Mouse (Mus musculus) urinary bladder, postnatal 4 days (tissue): ENCODE measurements at regions not wholly inside any gene's neighbourhood (a gene's known extent, or its start where the extent isn't known, plus 50 kb on each side); places are given as distances from the start of the nearest gene placed in this dataset.

Experiments used
- DNase-seq, 2 experiments: peaks; one replicate each; pipeline ENCODE4 v3.0.0; 2021 to 2022; ENCODE audit warnings: low spot score in 2 of 2

DNA sequence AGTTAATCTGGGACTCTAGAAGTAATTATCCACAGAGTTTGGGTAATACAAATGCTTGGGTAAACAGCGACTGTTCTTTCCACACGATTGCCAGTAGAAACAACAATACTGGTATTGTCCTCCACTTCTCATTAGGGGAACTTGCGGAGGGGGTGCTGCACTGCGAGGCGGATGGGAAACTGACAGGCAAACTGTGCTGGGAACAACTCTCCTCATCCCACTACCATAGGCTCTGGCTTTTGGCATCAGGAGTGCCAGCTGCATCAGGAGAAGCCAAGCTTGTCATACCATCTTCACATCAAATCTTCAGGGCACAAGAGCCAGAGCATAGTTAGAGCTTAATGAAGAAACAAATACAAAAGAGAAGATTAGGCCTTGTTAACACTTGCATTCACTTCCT, 349.2 kb upstream of the Tmem161b start:
- DNase-seq = no peak

DNA sequence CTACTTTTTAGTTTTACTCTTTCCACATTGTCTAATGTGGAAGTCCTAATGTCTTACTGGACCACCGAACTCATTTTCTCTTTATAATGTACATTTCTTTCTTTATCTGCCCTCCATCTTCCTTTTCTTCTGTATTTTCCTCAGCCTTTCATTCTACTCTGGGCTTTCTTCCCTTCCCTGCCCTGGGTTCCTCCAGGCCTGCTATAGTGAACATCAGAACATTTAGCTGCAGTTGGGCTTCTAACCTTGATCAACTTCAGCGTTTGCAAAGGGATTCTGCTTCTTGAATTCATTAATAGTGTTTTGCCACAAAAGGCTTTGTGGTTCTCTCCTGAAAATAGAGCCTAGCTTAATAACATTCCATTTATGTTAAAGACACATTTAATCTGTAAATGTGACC, 342.5 kb upstream of the Tmem161b start:
- no peak for DNase-seq

DNA sequence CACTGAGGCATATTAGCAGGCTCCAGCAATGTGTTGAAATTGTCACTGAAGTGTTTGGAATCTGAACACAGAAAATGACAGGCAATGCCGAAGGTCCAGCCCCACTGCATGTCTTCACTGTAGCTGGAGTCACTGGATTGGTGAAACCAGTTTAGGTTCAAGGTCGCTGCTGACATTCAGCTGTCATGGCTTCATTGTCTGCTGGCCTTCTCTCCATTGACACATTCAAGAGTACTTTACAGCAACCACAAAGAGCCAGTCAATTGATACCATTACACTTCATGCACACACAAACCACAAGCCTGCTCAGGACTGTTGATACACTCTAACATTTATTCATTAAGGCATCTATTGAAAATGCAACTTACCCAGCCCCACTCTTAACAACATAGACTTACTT, 341.8 kb upstream of the Tmem161b start:
- no peak for DNase-seq

DNA sequence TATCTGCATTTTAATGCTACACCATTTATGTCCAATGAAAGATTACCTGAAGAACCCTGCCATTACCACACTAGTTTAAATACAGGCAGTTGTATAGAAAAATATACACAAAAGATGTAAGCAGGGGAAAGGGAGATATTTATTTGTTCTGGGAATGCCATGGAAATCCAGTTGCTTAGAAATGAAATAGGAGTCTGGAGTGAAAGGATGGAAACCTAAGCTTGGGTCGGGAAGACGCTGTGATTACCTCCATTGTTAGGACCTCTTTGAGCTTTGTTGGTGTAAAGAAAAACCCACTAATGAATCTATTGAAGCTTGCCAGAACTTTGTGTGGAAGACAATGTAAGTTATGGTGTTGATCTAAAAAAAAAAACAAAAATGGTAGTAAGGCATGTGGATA, 341.3 kb upstream of the Tmem161b start:
- no peak for DNase-seq

DNA sequence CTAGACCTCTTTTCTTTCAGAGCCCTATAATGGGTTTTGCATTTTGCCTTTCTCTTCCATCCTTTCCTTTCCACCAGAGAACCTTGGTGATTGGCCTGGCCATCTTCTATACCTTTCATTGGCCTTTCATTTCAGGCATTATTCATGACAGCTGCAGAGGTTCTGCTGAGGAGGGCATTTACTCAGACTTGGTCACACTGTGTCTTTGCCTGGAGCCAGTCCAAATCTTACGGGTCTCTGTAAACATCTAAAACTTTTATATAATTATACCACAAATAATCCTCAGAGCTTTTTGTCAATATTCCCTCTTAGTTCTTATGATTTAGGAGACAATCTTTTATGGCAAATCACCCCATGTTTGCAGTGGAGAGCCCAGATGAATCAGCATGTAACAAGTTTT, 339.3 kb upstream of the Tmem161b start:
- no peak for DNase-seq

DNA sequence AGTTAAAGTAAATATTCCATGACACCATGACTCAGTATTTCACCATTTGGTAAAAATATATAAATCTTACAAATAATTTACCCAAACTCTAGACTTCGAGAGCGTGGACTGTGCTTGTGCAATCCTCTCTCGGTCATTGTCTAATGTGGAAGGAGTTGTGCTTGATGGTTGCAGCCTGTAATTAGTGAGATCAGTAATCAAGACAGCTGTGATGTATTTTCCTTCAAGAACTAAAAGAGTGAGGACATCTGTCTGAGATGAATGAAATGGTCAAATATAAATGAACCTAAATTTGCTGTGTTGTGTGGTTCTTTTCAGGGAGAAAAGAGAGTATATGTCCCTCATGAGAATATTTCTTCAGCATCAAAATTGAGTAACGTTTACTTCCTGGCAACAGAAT, 338.3 kb upstream of the Tmem161b start:
- no peak for DNase-seq

DNA sequence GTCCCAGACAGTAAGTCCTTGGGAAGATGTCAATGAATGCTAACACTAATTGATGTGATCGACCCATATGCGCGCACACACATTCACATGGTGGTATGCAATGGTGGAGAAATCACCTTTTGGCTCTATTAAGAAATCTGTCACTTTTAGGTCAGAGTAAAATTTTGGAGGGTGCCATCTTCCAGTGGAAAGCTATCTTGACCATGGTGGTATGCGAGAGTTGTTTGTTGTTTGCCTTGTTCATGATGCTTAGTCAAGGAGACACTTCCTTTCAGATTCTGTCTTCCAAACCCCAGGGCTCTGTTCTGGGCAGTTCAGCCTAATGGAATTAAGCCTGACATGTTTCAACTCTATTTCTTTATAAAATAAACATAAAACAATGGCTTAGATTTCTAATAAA, 337.9 kb upstream of the Tmem161b start:
- DNase-seq = no peak

DNA sequence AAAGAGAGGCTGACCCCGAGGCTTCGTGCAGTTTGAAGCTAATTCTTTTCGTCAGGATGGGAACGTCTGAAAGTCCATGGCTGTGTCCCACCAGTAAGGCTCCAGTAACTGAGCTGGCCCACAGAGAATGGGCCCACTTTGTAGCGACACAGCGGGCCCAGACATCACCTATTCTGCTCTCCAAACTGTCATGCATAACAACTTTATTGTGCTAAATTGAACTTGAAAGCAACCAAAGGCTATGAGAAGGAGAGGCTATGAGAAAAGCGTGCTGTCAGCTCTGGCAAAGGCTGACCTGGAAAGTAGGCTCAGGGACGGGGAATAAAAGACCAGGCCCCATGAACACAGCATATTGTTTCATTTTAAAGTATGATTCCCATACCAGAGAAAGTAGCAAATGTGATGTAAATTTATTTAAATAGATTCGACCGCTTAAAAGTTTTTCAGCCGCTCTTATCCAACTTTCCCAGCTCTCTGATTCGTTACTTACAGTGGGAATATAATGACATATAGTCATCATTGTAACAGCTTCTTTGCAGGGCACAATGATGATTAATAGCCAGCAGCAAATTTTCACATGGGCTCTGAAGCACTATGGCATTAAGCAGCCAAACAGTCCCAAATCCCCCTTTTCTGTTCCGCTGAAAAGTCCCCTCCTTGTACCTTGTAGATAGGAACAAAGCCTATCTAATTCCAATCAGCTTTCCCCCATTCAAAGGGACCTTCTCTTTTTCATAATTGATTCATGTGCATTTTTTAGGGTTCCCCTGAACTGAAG, 337.1 kb upstream of the Tmem161b start:
- no peak for DNase-seq

DNA sequence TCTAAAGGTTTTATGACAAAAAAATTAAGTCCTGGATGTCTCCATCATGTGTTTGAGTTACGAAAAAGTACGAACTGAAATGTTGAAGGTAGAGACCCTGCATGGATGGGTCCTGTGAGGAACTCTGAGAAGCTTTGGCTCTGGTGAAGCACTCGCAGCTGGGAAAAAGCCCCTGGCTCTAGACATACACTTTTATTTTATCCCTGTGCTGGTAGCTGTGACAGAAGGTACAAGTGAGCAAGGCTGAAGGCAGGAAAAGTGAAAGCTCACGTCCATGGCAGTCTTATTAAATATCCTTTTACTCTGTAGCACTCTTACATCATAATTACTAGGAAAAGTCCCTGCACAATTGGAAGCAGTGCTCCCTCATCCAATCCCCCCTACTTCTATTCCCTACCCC, 336.4 kb upstream of the Tmem161b start:
- no peak for DNase-seq

DNA sequence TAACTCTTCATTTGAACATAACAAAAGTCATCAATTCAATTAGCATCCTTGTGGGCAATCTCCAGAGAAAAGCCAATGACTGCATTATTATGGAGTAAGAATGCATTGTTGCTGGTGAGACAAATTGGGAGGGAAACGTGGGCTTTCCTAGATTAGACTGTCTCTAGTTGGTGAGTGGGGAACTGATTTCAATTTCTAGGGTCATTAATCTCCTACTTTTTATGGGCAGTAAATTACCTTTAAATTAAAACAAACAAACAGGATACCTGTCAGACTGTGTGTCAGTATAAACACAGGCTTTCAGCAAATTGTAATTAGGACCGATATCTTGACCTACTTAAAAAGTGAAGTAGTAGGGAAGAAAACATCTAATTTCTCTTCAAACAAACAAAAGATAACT, 307.4 kb upstream of the Tmem161b start:
- no peak for DNase-seq

DNA sequence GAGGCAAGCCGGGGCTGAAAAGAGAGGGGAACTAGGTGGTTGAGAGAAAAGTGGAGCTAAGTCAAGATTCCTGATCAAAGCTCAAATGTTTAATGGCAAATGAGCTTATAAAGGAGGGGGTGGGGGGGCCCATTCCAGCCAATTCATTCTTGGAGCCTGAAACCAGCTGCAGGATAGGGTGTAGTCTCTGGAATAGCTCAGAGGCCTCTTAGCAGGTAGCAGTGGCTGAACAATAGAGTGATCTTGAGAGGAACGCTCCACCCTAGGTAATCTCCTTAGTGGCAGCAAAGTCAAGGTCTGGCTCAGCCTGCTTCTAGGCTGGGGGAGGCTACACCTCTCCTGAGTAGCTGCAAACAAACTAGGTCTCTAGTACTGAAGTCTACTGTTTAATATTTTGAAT, 289.3 kb upstream of the Tmem161b start:
- DNase-seq = no peak

DNA sequence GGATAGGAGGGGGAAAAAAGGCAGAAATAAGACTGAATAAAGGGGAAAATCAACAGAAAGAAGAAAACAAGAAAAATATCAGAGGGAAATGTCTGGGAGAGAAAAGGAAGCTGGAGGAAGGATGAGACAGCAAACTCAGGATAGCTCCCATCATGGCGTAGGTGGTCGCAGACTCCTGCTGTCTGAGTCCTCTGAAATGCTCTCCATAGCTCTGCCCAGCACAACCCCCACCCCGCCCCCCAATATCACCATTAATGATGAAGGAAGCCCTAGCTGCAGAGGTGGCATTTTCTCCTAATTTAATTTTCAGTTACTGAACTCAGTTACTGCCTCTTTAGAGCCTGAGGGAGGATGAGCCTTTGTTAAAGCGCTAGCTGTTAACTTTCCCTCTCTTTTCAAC, 275.6 kb upstream of the Tmem161b start:
- no peak for DNase-seq

DNA sequence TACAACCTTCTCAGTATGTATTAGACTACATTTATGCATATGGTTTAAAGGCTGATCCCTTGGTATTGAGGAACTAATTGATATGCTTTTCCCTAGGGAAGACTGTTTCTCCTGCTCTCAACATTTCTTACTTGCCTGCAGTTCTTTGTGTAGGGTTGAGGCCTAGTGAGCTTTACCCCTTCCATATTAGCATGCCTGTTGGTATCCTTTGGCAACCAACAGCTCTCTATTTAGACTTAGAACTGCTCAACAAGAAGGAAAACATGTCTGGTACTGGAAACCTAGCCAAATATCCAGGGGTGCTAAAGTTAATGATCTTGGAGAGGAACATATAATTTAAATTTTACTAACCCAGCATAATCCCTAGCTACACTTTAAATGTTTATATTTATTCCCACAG, 270.9 kb upstream of the Tmem161b start:
- no peak for DNase-seq

DNA sequence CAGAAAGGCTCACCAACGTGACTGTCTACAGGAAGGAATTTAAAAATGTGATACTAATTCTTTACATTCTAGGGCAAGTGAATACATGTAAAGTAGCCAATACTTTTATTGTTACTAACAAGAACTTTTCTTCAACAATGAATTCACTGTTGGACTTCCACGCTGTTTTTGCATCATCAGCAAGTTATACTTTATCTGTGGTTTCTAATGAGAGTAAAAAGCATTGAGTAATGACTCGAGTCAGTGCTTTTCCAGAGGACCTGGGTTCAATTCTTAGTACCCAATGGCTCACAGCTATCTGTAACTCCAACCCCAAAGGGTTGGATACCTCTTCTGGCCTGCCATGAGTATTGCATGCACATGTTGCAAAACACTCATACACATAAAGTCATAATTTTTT, 270.3 kb upstream of the Tmem161b start:
- DNase-seq = no peak

DNA sequence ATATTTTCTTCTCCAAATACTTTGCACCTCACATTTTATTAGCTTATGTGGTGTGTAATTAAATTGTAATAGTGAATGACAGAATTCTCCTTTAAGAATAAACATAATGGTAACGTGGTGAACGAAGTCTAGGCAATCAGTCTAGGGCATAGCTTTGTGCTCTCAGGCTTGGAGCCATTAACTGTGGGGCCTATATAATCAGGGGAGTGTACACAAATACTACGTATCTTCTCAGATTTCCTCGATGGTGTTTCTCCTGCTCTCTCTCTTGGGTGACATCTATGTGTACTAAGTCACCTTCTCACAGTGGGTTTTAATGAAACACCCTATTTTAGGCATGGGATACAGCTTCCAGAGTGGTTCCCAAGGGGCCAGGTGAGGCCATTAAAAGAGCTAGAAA, 269.7 kb upstream of the Tmem161b start:
- DNase-seq = no peak

DNA sequence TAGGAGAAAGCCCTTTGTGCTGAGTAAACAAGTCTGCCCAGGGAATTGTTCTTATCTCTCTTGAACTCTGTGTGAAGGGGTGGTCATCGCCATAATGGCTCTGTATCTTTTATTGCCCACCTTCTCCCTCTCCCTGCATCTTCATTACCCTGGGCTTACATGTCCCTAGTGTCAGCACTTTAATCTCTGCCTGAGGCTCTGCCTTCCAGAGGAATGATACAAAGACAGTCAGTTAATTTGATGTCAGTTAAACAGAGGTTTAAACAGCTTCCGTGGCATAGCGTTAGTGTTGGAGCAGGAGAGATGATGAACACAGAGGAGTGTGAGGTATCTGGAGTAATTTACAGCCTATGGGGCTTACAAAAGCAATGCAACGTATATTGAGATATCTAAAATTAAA, 269.2 kb upstream of the Tmem161b start:
- no peak for DNase-seq

DNA sequence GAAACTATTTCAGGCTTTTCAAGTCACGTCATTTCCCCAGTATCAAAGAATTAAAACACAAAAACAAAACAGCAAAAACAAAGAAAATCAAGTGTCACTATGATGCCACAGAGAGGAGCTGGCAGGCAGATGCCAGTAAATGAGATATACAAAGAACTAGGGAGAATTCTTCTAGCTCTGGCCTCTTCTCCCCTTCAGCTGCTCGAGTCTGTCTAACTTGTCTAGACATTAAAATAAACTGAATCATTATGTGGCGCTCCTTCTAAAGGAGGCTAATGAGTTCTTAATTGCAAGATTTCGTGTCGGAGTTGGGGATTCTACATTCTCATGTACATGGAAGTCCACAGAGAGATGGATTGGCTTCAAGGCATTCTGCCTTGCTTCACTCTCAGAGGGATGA, 266.4 kb upstream of the Tmem161b start:
- no peak for DNase-seq

DNA sequence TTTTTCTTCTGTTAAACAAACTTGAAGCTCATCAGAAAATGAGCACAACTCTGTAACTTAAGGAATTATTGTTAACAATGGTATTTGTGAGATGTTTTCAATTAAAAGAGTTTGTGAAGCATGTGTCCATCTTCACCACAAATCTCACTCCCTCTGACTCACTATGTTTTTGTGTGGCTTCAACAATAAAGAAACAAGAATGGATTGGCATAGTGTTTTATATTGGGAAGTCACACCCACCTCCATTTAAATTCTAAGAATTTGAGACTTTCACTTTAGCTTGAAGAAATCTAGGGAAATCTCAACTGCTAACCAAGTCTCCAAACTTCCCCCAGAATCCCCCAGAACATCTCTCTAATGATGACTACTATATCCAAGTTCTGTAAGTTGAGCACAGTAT, 243.6 kb upstream of the Tmem161b start:
- no peak for DNase-seq

DNA sequence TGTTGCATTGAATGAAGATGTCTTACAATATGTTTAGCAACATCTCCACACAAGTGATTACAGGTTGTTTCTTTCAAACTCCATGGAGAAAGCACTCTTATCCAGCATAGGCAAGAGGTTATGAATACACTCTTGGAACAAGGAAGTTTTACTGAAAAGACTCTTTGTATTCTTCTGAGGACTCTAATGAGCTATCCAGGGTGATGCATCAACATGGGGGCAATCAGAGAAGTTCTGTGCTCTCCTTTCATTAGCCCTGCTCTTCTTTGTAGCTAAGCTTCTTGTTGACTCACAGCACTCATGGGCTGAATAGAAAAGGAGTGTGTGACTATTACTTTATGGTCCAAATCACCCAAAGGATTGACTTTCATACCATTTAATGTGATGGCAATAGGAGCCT, 242.6 kb upstream of the Tmem161b start:
- no peak for DNase-seq

DNA sequence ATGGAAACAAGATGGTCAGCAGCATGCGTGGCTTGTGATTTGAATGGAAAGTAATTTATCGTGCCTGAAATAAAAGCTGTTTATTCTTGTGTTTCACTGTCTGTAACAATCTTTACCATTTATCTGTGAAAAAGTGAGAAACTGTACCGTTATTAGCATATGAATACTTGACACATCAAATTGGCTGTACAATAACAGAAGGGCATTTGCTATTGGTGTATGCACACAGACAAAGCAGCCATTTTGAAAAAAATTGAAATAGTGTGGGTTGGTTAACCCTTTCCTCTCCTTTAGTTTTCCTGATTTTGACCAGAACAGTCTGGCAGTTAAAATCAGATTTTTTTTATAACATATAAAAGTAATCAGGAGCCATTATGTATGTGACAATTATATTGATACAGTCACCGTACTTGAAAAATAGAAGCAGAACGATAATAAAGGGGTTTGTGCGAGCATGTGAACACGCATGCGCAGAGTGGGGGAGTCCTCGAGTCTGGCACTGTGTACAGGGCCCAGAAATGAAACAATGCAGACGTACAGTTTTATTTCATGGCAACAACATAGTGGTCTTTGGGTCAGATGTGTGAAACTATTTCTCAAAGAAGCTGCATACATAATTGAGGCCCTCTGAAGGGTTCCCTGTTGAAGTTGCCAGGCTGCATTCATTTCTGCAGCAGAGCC, 237.3 kb upstream of the Tmem161b start:
- no peak for DNase-seq

DNA sequence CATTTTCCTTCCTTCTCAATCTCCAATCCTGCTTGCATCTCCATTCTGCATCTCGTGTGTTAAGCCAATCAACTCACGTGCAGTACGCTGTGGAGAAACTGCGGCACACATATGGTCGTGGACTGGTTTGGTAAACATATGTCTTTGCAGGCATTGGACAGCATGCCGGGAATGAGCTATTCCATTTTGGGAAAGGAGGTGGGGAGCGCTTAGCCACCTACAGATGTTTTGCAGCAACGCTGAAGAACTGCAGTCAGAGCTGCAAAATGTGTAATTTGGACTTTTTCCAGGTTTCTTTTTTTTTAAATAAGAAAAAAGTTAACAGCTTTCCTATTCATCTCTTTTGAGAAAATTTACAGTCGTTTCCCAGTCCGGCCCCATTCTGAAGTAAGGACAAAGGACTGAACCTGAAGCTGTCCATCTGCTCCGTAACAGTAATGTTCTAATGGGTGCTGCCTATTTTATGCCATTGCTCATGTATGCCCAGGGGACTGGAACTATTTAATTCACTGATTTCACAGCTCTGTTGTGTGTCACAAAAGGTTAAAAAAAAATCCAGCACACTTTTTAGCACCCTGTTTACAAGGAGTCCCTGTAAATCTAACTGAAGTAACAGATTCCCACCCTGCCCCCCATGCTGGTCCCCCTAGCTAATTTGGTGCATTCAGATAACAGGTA, 234.2 kb upstream of the Tmem161b start:
- DNase-seq = no peak

DNA sequence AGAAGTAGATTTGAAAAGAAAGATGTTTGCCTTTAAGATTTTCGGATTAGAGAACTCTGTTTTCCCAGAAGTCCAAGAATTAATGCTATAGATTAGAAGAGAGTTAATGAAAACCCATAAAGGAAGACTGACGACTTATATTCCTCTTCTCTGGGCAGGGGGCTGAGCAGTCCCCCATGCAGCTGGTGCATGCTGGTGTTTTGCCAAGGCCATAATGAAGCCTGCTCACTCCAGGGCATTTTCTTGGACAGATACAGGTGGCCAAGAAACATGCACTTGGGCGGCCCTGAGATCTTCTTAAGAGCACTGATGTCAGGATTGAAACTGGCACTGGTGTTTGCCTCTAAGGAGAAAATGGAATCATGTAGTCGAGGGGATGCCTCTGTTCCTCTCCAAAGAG, 233.6 kb upstream of the Tmem161b start:
- no peak for DNase-seq
